Mouse (Mus musculus): ENCODE data around the gene 9830107B12Rik.

DNA sequence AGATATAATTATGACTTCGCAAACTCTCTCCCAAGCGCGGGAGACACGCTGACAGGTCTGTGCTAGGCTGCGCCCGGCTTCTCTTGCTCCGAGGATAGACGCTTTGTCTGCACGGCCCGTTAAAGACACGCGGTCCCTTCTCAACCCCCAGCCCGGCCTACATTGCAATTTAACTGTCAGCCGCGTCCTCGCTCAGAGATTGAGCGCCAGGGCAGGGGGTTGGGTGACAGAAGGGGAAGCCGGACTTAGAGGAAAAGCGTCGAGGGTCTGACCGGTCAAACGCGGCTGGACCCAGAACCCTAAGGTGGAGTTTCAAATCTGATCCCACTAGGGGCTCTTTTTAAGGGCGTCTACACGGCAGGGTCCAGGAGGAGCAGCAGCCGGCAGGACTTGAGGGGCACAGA, 50.3 kb downstream of the 9830107B12Rik start:
- no peak for TF ChIP-seq EP300 (IDR thresholded peaks at IDR 0.05)
- no peak for TF ChIP-seq CTCF (IDR thresholded peaks at IDR 0.05)

All from lung, postnatal 0 days (tissue).